Mouse (Mus musculus) limb, embryonic 12.5 days (tissue): ENCODE measurements around the gene Slc46a1. TPM values are rescaled to one million over a fixed set of nuclear protein-coding genes. Genes with fewer than 3 reads are reported as not detected.
A peak's percentile ranks its signal among the peaks of the same experiment; 100 is the strongest.

Experiments used
- ATAC-seq: fragments of 200-750 bp; cut with Nextera tagmentation; 2 replicates; pipeline ENCODE4 v1.8.0; 2017; ENCODE audit warnings: low read depth, moderate TSS enrichment; ENCODE audit not compliant: insufficient number of reproducible peaks, insufficient read depth, low FRiP score, low TSS enrichment
- H3K27ac ChIP-seq: fragments of 300-500 bp; sonication (generic); 2 replicates; pipeline ENCODE4 v1.5.1; 2016; ENCODE audit warnings: mild to moderate bottlenecking, moderate library complexity
- H3K27me3 ChIP-seq: fragments of 300-500 bp; sonication (generic); 2 replicates; pipeline ENCODE4 v1.6.1; 2016; ENCODE audit warnings: mild to moderate bottlenecking, moderate library complexity
- H3K36me3 ChIP-seq: fragments of 300-500 bp; sonication (generic); 2 replicates; pipeline ENCODE4 v1.6.1; 2016; ENCODE audit warnings: mild to moderate bottlenecking, moderate library complexity
- H3K4me1 ChIP-seq: fragments of 300-500 bp; sonication (generic); replicated peaks from 2 replicates; pipeline ENCODE4 v1.6.1; 2016
- H3K4me2 ChIP-seq: fragments of 300-500 bp; sonication (generic); 2 replicates; pipeline ENCODE4 v1.6.1; 2016; ENCODE audit warnings: mild to moderate bottlenecking, moderate library complexity
- H3K4me3 ChIP-seq: fragments of 300-500 bp; sonication (generic); replicated peaks from 2 replicates; pipeline ENCODE4 v1.5.1; 2016; ENCODE audit warnings: mild to moderate bottlenecking
- H3K9ac ChIP-seq: fragments of 300-500 bp; sonication (generic); replicated peaks from 2 replicates; pipeline ENCODE4 v1.6.1; 2016; ENCODE audit warnings: mild to moderate bottlenecking, moderate library complexity
- H3K9me3 ChIP-seq: fragments of 300-500 bp; sonication (generic); 2 replicates; pipeline ENCODE4 v1.6.1; 2016; ENCODE audit warnings: mild to moderate bottlenecking, moderate library complexity
- WGBS: fragments of 180-500 bp; shearing (Covaris S2); methylation state at CpG from one replicate; pipeline ENCODE4 v1.1.7; 2016; 5-methylcytosine and 5-hydroxymethylcytosine counted together
- polyA plus RNA-seq: library from polyadenylated mRNA; unstranded; fragments of >200 nt; fragmentation: Nextera tagmentation; extraction: Ambion mirVana; gene quantifications from 2 replicates; pipeline ENCODE4 v1.2.1, GENCODE M21; 2016

The Slc46a1 gene
- polyA plus RNA-seq, 1 experiment from 2014 or later = 15.0 TPM

GRCm38 (mm10) chr11:78458740-78459139 lies 6.8 kb upstream of the Slc46a1 start:
- no peak overlapping the region for H3K9ac ChIP-seq
- no peak overlapping the region for H3K27ac ChIP-seq
- no peaks in the 10 kb centered on the region for H3K9me3 ChIP-seq
- 0 out of 2 replicates have a peak, but pooled peaks cover 5% of the 10 kb centered on the region for H3K4me1 ChIP-seq
- H3K27me3 ChIP-seq = no peaks in the 10 kb centered on the region
- no peaks in the 10 kb centered on the region for H3K36me3 ChIP-seq
- no peak for ATAC-seq
- H3K4me2 ChIP-seq = no peak overlapping the region
- 81% methylated on average over 17 of the region's 17 CpGs for WGBS
- no peak overlapping the region for H3K4me3 ChIP-seq

DNA sequence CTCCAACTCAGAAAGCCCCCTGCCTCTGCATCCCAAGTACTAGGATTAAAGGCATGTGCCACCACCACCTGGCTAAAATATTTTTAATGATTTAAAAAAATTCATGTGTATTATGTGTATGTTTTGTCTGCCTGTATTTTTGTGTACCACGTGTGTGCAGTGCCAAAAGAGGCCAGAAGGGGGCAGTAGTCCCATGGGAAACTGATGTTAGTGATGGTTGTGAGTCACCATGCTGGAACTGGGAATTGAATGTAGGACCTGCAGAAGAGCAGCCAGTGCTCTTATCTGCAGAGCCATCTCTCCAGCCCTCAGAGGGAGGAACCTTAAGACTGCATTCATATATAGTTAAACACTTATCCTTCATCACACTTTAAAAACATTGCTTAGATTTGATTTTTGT lies 3.6 kb upstream of the Slc46a1 start:
- H3K4me1 ChIP-seq = peaks cover 27% of the 10 kb centered on the region
- no peaks in the 10 kb centered on the region for H3K27me3 ChIP-seq
- WGBS = 75% methylated on average over 1 of the region's 1 CpGs
- H3K27ac ChIP-seq = no peak overlapping the region
- no peak overlapping the region for H3K4me3 ChIP-seq
- no peak overlapping the region for H3K9ac ChIP-seq
- H3K4me2 ChIP-seq = no peak overlapping the region
- no peak for ATAC-seq
- H3K9me3 ChIP-seq = no peaks in the 10 kb centered on the region
- no peaks in the 10 kb centered on the region for H3K36me3 ChIP-seq

GRCm38 (mm10) chr11:78462669-78463068 lies 2.8 kb upstream of the Slc46a1 start:
- Histone ChIP-seq H3K27me3 (no peaks in the 10 kb centered on the region), H3K4me2 (no peak overlapping the region), H3K4me3 (no peak overlapping the region), H3K36me3 (no peaks in the 10 kb centered on the region), H3K4me1 (peaks cover 27% of the 10 kb centered on the region), H3K27ac (no peak overlapping the region), H3K9me3 (no peaks in the 10 kb centered on the region), H3K9ac (no peak overlapping the region)
- no peak for ATAC-seq
- 72% methylated on average over 5 of the region's 5 CpGs for WGBS

GRCm38 (mm10) chr11:78463286-78464036 lies 2.0 kb upstream of the Slc46a1 start:
- 58% methylated on average over 13 of the region's 13 CpGs for WGBS
- Histone ChIP-seq H3K4me2 (no peak overlapping the region), H3K4me3 (no peak overlapping the region), H3K9me3 (no peaks in the 10 kb centered on the region), H3K27me3 (no peaks in the 10 kb centered on the region), H3K9ac (no peak overlapping the region), H3K27ac (no peak overlapping the region), H3K4me1 (peaks cover 27% of the 10 kb centered on the region), H3K36me3 (no peaks in the 10 kb centered on the region)
- no peak for ATAC-seq

DNA sequence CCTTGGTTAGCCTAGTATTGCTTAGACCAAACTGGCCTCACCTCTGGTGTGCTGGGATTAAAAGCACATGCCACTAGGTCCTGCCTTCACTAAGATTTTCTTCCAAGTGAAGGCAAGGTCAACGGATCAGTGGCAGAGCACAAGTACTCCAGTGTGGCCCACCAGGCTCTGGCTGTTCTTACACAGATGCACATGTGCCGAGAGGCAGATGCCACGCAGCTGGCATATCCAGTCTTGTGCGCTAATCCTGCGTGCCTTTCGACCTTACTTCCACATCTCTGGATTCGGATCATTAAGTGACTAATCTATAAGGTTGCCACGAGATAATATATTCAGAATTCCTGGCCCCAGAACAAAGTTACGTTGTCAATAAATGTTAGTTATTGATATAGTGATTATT lies 381 bp upstream of the Slc46a1 start:
- H3K4me3 ChIP-seq = peak overlapping the region; percentile 68
- peak overlapping the region; percentile 66 for H3K4me2 ChIP-seq
- no peaks in the 10 kb centered on the region for H3K27me3 ChIP-seq
- H3K36me3 ChIP-seq = no peaks in the 10 kb centered on the region
- WGBS = 37% methylated on average over 9 of the region's 9 CpGs
- H3K27ac ChIP-seq = peak overlapping the region; percentile 96; the same call in 1 of the 2 replicates
- H3K9ac ChIP-seq = peak overlapping the region; percentile 75
- no peak for ATAC-seq
- no peaks in the 10 kb centered on the region for H3K9me3 ChIP-seq
- peaks cover 27% of the 10 kb centered on the region for H3K4me1 ChIP-seq

DNA sequence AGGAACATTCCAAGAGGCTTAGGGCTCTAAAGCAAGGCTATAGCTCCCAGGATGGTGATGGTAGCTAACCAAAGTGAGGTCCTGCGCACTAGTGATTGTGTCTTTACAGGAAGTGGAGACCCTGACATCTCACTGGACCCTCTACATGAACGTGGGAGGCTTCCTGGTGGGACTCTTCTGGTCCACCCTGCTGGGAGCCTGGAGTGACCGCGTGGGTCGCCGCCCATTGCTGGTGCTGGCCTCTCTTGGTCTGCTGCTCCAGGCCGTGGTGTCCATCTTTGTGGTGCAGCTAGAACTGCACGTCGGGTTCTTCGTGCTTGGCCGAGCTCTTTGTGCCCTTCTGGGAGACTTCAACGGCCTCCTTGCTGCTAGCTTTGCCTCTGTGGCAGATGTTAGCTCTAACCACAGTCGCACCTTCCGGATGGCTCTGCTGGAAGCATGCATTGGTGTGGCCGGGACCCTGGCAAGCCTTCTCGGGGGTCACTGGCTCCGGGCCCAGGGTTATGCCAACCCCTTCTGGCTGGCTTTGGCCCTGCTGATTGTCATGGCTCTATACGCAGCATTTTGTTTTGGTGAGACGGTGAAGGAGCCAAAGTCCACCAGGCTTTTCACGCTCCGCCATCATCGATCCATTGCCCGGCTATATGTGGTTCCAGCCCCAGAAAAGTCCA lies 880 bp downstream of the Slc46a1 start:
- H3K9ac ChIP-seq = peak overlapping the region; percentile 75
- H3K9me3 ChIP-seq = no peaks in the 10 kb centered on the region
- peaks cover 6% of the 10 kb centered on the region; the same call in 1 of the 2 replicates for H3K36me3 ChIP-seq
- H3K4me3 ChIP-seq = peak overlapping the region; percentile 68
- peak overlapping the region; percentile 66 for H3K4me2 ChIP-seq
- peak overlapping the region; percentile 96 for H3K27ac ChIP-seq
- H3K27me3 ChIP-seq = no peaks in the 10 kb centered on the region
- ATAC-seq = peak; percentile 9; the same call in 1 of the 2 replicates
- H3K4me1 ChIP-seq = peaks cover 27% of the 10 kb centered on the region
- WGBS = 74% methylated on average over 23 of the region's 23 CpGs

- Histone ChIP-seq H3K27me3 (no peaks in the 10 kb centered on the region), H3K4me3 (no peak overlapping the region), H3K9me3 (no peaks in the 10 kb centered on the region), H3K4me2 (no peak overlapping the region), H3K27ac (no peak overlapping the region), H3K36me3 (peaks cover 13% of the 10 kb centered on the region; the same call in 1 of the 2 replicates), H3K9ac (no peak overlapping the region), H3K4me1 (peaks cover 27% of the 10 kb centered on the region)
- 83% methylated on average over 7 of the region's 7 CpGs for WGBS
- ATAC-seq = no peak
Observed at GRCm38 (mm10) chr11:78467515-78467914, 2.0 kb downstream of the Slc46a1 start.

DNA sequence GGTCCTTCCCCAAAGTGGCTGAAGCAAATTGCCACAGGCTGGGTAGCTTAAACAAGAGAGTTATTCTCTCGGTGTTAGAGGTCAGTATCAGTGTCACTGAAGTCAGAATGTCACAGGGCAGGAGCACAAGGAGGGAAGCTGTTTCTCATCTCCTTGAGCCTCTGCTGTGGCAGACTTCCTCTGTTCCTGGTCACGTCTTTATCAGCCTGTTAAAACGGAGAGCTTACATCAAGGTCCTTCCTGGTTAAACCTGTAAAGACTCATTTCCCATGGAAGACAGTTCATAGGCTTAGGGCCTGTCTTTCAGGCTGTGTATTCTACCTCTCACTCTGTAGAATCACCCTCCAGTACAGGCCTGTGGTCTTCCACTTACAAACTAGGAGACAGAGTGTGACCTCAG lies 2.4 kb downstream of the Slc46a1 start:
- H3K4me3 ChIP-seq = no peak overlapping the region
- H3K27ac ChIP-seq = no peak overlapping the region
- H3K36me3 ChIP-seq = peaks cover 13% of the 10 kb centered on the region; the same call in 1 of the 2 replicates
- no peak overlapping the region for H3K4me2 ChIP-seq
- no peaks in the 10 kb centered on the region for H3K27me3 ChIP-seq
- no peak for ATAC-seq
- WGBS = 42% methylated on average over 3 of the region's 3 CpGs
- H3K4me1 ChIP-seq = peaks cover 27% of the 10 kb centered on the region
- no peaks in the 10 kb centered on the region for H3K9me3 ChIP-seq
- no peak overlapping the region for H3K9ac ChIP-seq

DNA sequence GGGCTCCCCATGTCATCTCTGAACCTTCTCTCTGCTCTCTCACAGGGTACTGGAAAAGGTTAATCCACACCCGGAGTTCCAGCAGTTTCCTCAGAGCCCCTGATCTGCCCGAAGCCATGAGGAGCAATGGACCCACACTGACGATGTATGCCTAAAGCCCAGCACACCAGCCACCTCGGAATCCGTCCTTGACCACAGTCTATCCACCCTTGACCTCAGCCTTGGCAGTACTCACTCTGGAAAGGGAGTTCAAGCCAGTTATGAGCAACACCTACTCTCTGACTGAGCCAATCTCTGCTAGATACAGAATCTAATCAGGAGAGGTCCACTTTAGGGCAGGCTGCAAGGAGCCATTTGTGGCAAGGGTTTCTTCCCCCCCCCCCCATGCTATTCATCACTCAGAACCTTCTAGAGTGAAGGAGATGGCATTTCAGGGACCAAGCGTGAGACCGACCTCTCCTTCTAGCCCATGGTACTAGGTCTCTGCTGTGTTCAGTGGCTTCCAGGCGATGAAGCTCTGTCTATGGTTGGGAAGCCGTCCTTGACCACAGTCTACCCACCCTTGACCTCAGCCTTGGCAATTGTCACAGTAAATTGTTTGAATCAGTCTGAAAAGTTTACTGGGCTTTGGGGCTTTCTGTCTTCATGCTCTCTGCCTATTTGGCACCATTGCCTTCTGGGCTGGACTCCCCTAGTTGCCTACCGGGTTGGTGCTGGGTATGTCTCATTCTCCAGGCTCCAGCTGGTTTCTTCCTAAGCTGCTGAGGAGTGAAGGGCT lies 6.0 kb downstream of the Slc46a1 start:
- H3K27ac ChIP-seq = no peak overlapping the region
- peaks cover 4% of the 10 kb centered on the region for H3K4me1 ChIP-seq
- H3K27me3 ChIP-seq = no peaks in the 10 kb centered on the region
- no peak for ATAC-seq
- 91% methylated on average over 10 of the region's 10 CpGs for WGBS
- H3K9ac ChIP-seq = no peak overlapping the region
- no peaks in the 10 kb centered on the region for H3K9me3 ChIP-seq
- no peak overlapping the region for H3K4me3 ChIP-seq
- H3K36me3 ChIP-seq = peaks cover 13% of the 10 kb centered on the region; the same call in 1 of the 2 replicates
- no peak overlapping the region for H3K4me2 ChIP-seq

DNA sequence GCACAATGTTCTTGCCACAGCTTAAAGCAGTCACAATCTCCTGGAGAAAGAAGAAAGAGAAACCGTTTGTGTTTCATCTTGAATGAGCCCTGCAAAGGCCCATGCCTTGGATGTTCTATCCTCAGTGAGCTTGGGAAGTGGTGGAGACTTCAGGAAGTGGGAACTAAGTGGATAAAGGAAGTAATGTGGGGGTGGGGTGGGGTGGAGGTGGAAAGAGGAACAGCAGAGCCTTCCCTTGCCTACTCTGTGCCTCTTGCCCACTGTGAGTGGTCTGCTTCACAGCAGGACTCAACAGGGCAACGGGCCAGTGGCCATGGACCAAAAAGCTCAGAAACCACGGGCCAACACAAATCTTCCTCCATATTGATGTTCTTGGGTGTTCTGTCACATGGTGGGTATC lies 9.8 kb downstream of the Slc46a1 start:
- 85% methylated on average over 3 of the region's 3 CpGs for WGBS
- Histone ChIP-seq H3K9me3 (no peaks in the 10 kb centered on the region), H3K36me3 (peaks cover 13% of the 10 kb centered on the region; the same call in 1 of the 2 replicates)

GRCm38 (mm10) chr11:78483639-78484038 lies 18.1 kb downstream of the Slc46a1 start:
- whole genome bisulfite sequencing = 54% methylated on average over 7 of the region's 7 CpGs
- Histone ChIP-seq H3K27me3 (peaks cover 64% of the 10 kb centered on the region), H3K4me3 (no peak overlapping the region), H3K36me3 (no peaks in the 10 kb centered on the region), H3K27ac (no peak overlapping the region), H3K9me3 (no peaks in the 10 kb centered on the region), H3K4me1 (0 out of 2 replicates have a peak, but pooled peaks cover 3% of the 10 kb centered on the region), H3K4me2 (no peak overlapping the region), H3K9ac (no peak overlapping the region)
- no peak for ATAC-seq

More for the DNA sequence above, 9.8 kb downstream of the Slc46a1 start:
- no peak overlapping the region for H3K4me2 ChIP-seq
- ATAC-seq = no peak
- H3K27ac ChIP-seq = no peak overlapping the region
- no peaks in the 10 kb centered on the region for H3K27me3 ChIP-seq
- H3K9ac ChIP-seq = no peak overlapping the region
- H3K4me1 ChIP-seq = no peaks in the 10 kb centered on the region
- H3K4me3 ChIP-seq = no peak overlapping the region
